Mouse (Mus musculus) G1E (cell line): Measurements from ENCODE around the gene Cpd.

Experiments
- CTCF ChIP-seq: IDR thresholded peaks from 2 replicates; pipeline ENCODE4 v1.5.1; 2012; ENCODE audit warnings: low read depth, low read length, inconsistent platforms, mixed read lengths
- GATA1 ChIP-seq: IDR thresholded peaks from 2 replicates; pipeline ENCODE4 v1.6.1; 2012; ENCODE audit warnings: borderline replicate concordance, low read length, inconsistent platforms, mixed read lengths
- GATA2 ChIP-seq: IDR thresholded peaks from 2 replicates; pipeline ENCODE4 v1.6.1; 2012; ENCODE audit warnings: low read depth, low read length, inconsistent platforms, borderline replicate concordance
- POLR2AphosphoS5 ChIP-seq: IDR thresholded peaks from 2 replicates; pipeline ENCODE4 v1.6.1; 2012; ENCODE audit warnings: low read depth, low read length, inconsistent platforms; ENCODE audit not compliant: insufficient replicate concordance
- TAL1 ChIP-seq: conservative IDR thresholded peaks from 2 replicates; pipeline ENCODE4 v1.6.1; 2012; ENCODE audit warnings: low read depth, low read length, inconsistent platforms, mixed read lengths

DNA sequence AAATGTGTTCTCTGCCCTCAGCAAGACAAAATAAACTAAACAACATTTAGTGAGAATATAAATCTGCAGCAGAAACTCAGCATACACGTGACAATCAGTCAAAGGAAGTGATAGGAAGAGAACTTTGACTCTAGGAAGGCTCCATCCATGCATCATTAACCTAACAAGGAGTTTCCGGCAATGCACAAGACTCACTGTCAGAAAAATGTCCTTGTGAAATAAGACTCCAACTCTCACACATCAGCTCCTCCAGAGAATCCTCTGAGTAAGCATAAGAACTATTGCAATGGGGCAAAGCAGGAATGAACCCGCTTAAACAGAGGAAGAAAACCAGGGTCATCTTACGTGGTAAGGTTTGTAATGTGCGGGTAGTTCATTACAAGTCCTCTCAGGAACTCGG is 49.6 kb downstream of the Cpd start:
- TF ChIP-seq CTCF (no peak), GATA2 (no peak), GATA1 (no peak), TAL1 (no peak), POLR2AphosphoS5 (no peak)
